Mouse (Mus musculus) limb, embryonic 10.5 days (tissue): ENCODE data around the gene Zfp462. TPM values are rescaled to one million over a fixed set of nuclear protein-coding genes. Genes with fewer than 3 reads are reported as not detected.

Source experiments
- DNase-seq: peaks from one replicate; pipeline ENCODE4 v3.0.0-alpha.2; 2017; ENCODE audit warnings: low spot score
- H3K27ac ChIP-seq: fragments of 300-500 bp; sonication (generic); 2 replicates; pipeline ENCODE4 v1.5.1; 2016; ENCODE audit warnings: mild to moderate bottlenecking
- H3K27me3 ChIP-seq: fragments of 300-500 bp; sonication (generic); 2 replicates; pipeline ENCODE4 v1.6.1; 2016; ENCODE audit warnings: low read depth, mild to moderate bottlenecking; ENCODE audit not compliant: poor library complexity, severe bottlenecking
- H3K36me3 ChIP-seq: fragments of 300-500 bp; sonication (generic); 2 replicates; pipeline ENCODE4 v1.6.1; 2016; ENCODE audit warnings: mild to moderate bottlenecking, moderate library complexity
- H3K4me1 ChIP-seq: fragments of 300-500 bp; sonication (generic); 2 replicates; pipeline ENCODE4 v1.6.1; 2016
- H3K4me3 ChIP-seq: fragments of 300-500 bp; sonication (generic); 2 replicates; pipeline ENCODE4 v1.5.1; 2016; ENCODE audit warnings: mild to moderate bottlenecking, moderate library complexity
- H3K9me3 ChIP-seq: fragments of 300-500 bp; sonication (generic); replicated peaks from 2 replicates; pipeline ENCODE4 v1.6.1; 2016; ENCODE audit warnings: mild to moderate bottlenecking
- WGBS: fragments of 180-500 bp; shearing (Covaris S2); methylation state at CpG from one replicate; pipeline ENCODE4 v1.1.7; 2016; 5-methylcytosine and 5-hydroxymethylcytosine counted together
- polyA plus RNA-seq: library from polyadenylated mRNA; unstranded; fragments of >200 nt; fragmentation: Nextera tagmentation; extraction: Ambion mirVana; gene quantifications from 2 replicates; pipeline ENCODE4 v1.2.1, GENCODE M21; 2016

Gene Zfp462
- polyA plus RNA-seq, 1 experiment from 2014 or later = 10.3 TPM

- DNase-seq = no peak
- Histone ChIP-seq H3K36me3 (peaks cover 93% of the 10 kb centered on the region), H3K27ac (no peak overlapping the region), H3K4me1 (peaks cover 12% of the 10 kb centered on the region), H3K27me3 (no peaks in the 10 kb centered on the region), H3K9me3 (no peaks in the 10 kb centered on the region), H3K4me3 (no peak overlapping the region)
- 82% methylated on average over 4 of the region's 4 CpGs for WGBS
Measured at GRCm38 (mm10) chr4:55042573-55042972, 97.7 kb downstream of the Zfp462 start.

DNA sequence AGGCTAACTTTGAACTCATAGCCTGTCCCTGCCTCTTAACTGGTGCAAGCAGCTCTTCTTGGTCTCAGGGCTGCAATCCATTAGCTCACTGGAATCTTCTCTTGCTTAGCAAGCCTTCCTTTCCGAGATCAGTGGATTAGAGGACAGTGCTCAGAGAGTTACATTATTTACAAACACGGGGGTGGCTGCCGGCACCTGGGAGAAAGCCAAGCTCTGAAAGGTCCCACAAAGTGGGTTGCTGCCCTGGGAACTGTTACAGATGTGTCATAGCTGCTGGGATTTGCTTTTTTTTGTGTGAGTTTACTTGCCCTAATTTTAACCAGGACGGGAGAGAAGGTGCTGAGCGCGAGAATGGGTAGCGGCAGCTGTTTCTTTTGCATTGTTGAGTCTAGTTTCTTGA lies 102.4 kb downstream of the Zfp462 start:
- 84% methylated on average over 7 of the region's 7 CpGs for WGBS
- H3K27me3 ChIP-seq = no peaks in the 10 kb centered on the region
- no peak for DNase-seq
- peaks cover 95% of the 10 kb centered on the region for H3K36me3 ChIP-seq
- H3K4me1 ChIP-seq = no peaks in the 10 kb centered on the region
- H3K9me3 ChIP-seq = no peaks in the 10 kb centered on the region
- no peak overlapping the region for H3K27ac ChIP-seq
- H3K4me3 ChIP-seq = no peak overlapping the region

DNA sequence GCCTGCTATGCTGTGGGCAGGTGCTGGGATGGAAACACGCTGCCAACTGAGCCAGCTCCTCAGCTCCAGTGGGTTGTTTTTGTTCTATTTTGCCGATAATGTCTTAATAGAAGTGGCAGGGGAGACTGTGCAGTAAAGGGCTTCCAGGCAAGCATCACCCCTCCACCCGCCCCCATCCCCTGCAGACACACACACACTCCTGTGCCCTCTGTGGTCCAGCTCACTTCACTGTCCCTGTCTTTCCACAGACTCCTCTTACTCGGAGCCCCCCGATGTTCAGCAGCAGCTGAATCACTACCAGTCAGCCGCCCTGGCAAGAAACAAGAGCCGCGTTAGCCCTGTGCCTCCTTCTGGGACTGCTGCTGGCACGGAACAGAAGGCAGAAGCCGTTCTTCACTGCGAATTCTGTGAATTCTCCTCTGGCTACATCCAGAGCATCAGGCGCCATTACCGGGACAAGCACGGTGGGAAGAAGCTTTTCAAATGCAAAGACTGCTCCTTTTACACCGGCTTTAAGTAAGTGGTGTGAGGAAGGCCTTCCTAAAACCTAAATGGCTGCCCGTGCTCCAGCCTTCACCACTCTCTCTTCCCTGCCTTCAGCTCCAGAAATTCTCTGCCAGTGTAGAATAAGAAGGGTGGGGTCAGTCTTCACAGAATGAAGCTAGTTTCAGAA lies 105.2 kb downstream of the Zfp462 start:
- H3K4me1 ChIP-seq = no peaks in the 10 kb centered on the region
- no peaks in the 10 kb centered on the region for H3K27me3 ChIP-seq
- no peaks in the 10 kb centered on the region for H3K9me3 ChIP-seq
- H3K4me3 ChIP-seq = no peak overlapping the region
- H3K36me3 ChIP-seq = peaks cover 96% of the 10 kb centered on the region
- 71% methylated on average over 16 of the region's 16 CpGs for WGBS
- no peak overlapping the region for H3K27ac ChIP-seq
- no peak for DNase-seq

DNA sequence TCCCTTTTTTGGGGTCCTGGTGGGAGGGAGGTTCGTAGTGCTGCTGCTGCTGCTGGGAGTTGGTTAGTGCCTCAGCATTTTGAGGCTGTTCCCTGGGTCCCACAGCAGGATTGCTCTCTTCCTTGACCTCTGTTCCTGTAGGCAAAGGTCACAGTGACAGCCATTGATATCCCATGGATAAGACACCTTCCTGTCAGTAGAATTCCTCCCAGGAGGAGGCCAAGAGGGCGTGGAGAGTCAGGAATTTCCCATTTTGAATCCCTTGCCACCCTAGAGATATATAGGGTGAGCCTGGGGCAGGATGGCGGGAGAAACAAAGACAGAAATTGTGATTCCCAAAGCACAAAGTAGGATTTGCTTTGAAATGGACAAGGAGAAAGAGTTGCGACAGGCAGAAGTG lies 106.5 kb downstream of the Zfp462 start:
- H3K4me1 ChIP-seq = no peaks in the 10 kb centered on the region
- no peaks in the 10 kb centered on the region for H3K27me3 ChIP-seq
- peaks cover 96% of the 10 kb centered on the region for H3K36me3 ChIP-seq
- WGBS = 86% methylated on average over 4 of the region's 4 CpGs
- H3K9me3 ChIP-seq = no peaks in the 10 kb centered on the region
- H3K27ac ChIP-seq = no peak overlapping the region
- DNase-seq = no peak
- H3K4me3 ChIP-seq = no peak overlapping the region

GRCm38 (mm10) chr4:55052686-55053085 lies 107.8 kb downstream of the Zfp462 start:
- H3K36me3 ChIP-seq = peaks cover 94% of the 10 kb centered on the region
- WGBS = 93% methylated on average over 10 of the region's 10 CpGs
- no peak overlapping the region for H3K4me3 ChIP-seq
- no peak for DNase-seq
- H3K27me3 ChIP-seq = no peaks in the 10 kb centered on the region
- H3K4me1 ChIP-seq = no peaks in the 10 kb centered on the region
- H3K9me3 ChIP-seq = no peaks in the 10 kb centered on the region
- H3K27ac ChIP-seq = no peak overlapping the region

DNA sequence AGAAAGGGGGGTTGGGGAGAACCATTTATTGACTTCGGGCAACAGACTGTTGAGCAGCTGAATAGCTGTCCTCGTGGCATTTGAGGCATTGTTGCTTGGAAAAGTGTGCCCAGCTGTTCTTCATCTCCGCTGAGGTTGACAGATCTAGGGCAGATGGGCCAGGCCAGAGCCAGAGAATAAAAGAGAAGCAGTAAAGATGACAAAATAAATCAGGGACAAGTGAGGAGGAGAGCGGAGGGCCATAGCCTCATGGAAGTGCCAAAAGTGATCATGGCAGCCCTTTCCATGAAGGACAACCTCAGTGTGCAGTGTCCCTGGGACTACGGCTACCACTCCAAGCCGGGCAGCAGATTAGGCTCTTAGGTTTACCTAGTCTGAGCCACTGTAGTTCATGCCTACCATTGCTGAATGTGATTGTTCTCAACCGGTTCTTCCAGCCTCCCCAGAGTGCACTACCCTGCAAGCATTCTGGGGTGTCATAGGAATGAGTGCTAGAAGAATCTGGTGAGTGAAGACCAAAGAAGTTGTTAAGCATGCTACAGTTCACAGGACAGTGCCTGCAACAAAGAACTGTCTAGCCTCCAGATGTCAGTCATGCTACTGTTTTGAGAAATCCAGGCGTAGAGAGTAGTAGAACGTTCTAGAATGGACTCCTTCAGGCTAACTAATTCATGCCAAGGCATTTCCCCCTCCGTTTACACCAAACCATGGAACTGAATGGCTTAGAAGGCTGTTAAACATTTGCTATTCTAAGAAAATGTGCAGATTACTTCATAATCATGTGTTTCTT lies 113.0 kb downstream of the Zfp462 start:
- no peaks in the 10 kb centered on the region for H3K9me3 ChIP-seq
- H3K36me3 ChIP-seq = peaks cover 96% of the 10 kb centered on the region
- DNase-seq = no peak
- no peaks in the 10 kb centered on the region for H3K27me3 ChIP-seq
- 81% methylated on average over 10 of the region's 10 CpGs for WGBS
- H3K4me1 ChIP-seq = no peaks in the 10 kb centered on the region
- no peak overlapping the region for H3K4me3 ChIP-seq
- H3K27ac ChIP-seq = no peak overlapping the region

GRCm38 (mm10) chr4:55058901-55059300 lies 114.1 kb downstream of the Zfp462 start:
- H3K36me3 ChIP-seq = peaks cover 96% of the 10 kb centered on the region
- DNase-seq = no peak
- 95% methylated on average over 5 of the region's 5 CpGs for WGBS
- no peaks in the 10 kb centered on the region for H3K4me1 ChIP-seq
- no peak overlapping the region for H3K4me3 ChIP-seq
- no peaks in the 10 kb centered on the region for H3K27me3 ChIP-seq
- no peak overlapping the region for H3K27ac ChIP-seq
- H3K9me3 ChIP-seq = no peaks in the 10 kb centered on the region

- 89% methylated on average over 17 of the region's 17 CpGs for WGBS
- Histone ChIP-seq H3K4me1 (no peaks in the 10 kb centered on the region), H3K4me3 (no peak overlapping the region), H3K27ac (no peak overlapping the region), H3K36me3 (peaks cover 87% of the 10 kb centered on the region), H3K9me3 (no peaks in the 10 kb centered on the region), H3K27me3 (no peaks in the 10 kb centered on the region)
- no peak for DNase-seq
Measured at GRCm38 (mm10) chr4:55066341-55067170, 121.7 kb downstream of the Zfp462 start.

DNA sequence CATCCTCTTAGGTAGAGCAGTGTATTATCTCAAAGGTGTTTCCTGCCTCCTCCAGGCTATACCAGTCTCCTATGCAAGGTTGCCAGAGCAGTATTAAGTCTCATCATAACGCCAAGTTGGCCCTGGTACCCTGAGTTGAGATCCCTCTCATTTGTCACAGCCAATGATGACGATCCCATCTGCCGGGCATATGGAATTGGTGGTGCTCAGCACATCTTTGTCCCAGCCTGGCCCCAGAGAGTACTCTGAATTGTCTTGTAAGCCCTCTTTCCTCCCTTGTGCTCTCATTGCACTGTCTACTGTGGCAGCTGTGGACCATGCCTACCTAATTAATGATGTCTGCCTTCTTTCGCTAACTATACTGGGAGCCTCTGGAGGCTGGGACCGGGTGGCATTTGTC lies 126.7 kb downstream of the Zfp462 start:
- H3K36me3 ChIP-seq = peaks cover 97% of the 10 kb centered on the region
- no peak overlapping the region for H3K27ac ChIP-seq
- no peak for DNase-seq
- no peaks in the 10 kb centered on the region for H3K4me1 ChIP-seq
- no peak overlapping the region for H3K4me3 ChIP-seq
- no peaks in the 10 kb centered on the region for H3K9me3 ChIP-seq
- WGBS = 91% methylated on average over 5 of the region's 5 CpGs
- H3K27me3 ChIP-seq = no peaks in the 10 kb centered on the region

DNA sequence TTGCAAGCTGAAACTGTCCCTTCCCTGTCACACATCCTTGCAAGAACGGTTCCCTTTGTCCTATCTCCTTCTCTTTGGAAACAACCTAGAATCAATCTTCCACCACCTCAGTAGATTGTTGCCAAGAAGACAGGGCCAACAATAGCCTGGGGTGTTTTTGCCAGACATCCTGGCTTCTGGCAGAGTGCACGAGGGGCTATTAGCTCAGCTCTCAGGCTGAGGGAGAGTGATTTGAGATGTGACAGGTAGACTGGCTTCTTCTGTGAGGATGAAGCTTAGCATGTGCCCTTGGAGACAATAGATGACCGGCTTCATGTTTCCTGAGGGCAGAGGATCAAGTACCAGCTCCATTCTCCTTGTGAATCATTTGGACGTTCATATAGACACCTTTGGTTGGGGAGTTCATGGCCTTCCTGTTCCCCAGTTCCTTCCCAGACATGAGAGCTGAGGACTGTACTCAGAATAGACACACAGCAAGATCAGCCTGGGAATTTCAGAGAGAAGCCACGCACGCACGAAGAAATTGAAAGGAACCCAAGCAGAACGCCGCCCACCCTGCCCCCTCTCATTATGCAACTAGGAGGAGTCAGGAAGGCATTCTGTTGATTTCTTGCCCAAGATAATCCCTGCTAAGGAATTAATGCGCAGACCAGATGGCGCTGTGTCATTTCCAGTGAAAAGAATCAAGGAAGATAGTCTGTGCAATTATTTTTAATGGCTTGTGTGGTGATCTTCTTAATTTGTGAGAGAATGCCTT lies 132.5 kb downstream of the Zfp462 start:
- H3K36me3 ChIP-seq = peaks cover 99% of the 10 kb centered on the region
- no peak for DNase-seq
- H3K9me3 ChIP-seq = no peaks in the 10 kb centered on the region
- H3K27ac ChIP-seq = no peak overlapping the region
- no peak overlapping the region for H3K4me3 ChIP-seq
- H3K4me1 ChIP-seq = peaks cover 7% of the 10 kb centered on the region; the same call in 1 of the 2 replicates
- 81% methylated on average over 11 of the region's 11 CpGs for WGBS
- H3K27me3 ChIP-seq = no peaks in the 10 kb centered on the region

- H3K4me1 ChIP-seq = peaks cover 7% of the 10 kb centered on the region; the same call in 1 of the 2 replicates
- peaks cover 94% of the 10 kb centered on the region for H3K36me3 ChIP-seq
- no peaks in the 10 kb centered on the region for H3K9me3 ChIP-seq
- H3K27ac ChIP-seq = no peak overlapping the region
- DNase-seq = no peak
- no peaks in the 10 kb centered on the region for H3K27me3 ChIP-seq
- WGBS = 80% methylated on average over 16 of the region's 16 CpGs
- H3K4me3 ChIP-seq = no peak overlapping the region
Measured at GRCm38 (mm10) chr4:55077902-55078716, 133.3 kb downstream of the Zfp462 start.

DNA sequence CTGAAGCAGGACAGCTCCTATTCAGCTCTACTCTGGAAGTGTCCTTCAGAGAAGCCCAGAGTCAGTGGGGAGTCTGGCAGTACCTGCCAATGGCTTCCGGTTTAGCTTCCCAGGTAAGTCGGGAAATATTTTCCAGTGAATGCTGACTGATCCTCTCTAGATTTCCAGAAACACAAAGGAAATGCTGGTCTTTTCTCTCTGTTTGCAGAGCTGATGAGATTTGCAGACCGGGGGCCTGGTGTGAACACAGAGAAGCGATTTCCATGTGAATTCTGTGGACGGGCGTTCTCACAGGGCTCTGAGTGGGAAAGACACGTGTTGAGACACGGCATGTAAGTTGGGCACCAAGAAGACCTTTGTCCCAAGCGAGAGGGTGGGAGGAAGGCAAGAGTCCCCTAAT lies 134.2 kb downstream of the Zfp462 start:
- DNase-seq = no peak
- Histone ChIP-seq H3K27me3 (no peaks in the 10 kb centered on the region), H3K4me1 (peaks cover 7% of the 10 kb centered on the region; the same call in 1 of the 2 replicates), H3K36me3 (peaks cover 92% of the 10 kb centered on the region), H3K4me3 (no peak overlapping the region), H3K27ac (no peak overlapping the region), H3K9me3 (no peaks in the 10 kb centered on the region)
- 93% methylated on average over 9 of the region's 9 CpGs for WGBS
